In the genomic region with DNA sequence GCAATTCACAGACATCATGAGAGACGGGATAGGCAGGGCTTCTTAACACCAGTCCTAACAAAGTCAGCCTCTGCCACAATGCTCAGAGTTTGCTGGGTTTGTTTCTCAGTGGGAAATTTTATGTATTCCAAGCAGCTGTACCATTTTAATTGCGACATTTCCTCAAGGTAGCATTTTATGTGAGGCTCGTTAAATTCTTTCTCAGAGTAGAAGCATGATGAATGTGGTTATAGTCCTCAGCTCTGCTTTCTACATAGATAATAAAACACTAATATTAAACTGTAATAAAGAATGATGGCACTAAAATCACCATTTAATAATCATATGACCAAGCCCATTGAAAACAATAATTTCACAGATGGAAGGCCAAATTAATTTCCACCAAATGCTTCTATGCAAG, we compare ENCODE assay signal across 18 mouse cellular contexts.
"Had no signal": no experiment of that assay in that cellular context is flagged by ENCODE, and none has a peak within 500 bp of the region (broad histone marks: within the 10 kb centered on the region; RNA-seq: fewer than 3 reads in every experiment).

No protein-coding gene starts in this region.

- DNase-seq: lung, adult 18-20 months; lung, embryonic 14.5 days; lung, postnatal 10 days; lung, postnatal 4 days; midbrain, embryonic 14.5 days; right cerebral cortex, adult 18-20 months; right cerebral cortex, postnatal 25 days; right cerebral cortex, postnatal 4 days; spleen, adult 18-20 months; thymus, adult 18-20 months; thymus, postnatal 14 days; thymus, postnatal 36 days had no signal

- H3K9ac ChIP-seq: liver, embryonic 14.5 days; lung, embryonic 14.5 days; midbrain, embryonic 12.5 days; neural tube, embryonic 12.5 days had no signal

- H3K4me2 ChIP-seq: lung, embryonic 14.5 days; midbrain, embryonic 12.5 days; neural tube, embryonic 12.5 days had no signal

- H3K27me3 ChIP-seq: midbrain, embryonic 12.5 days; neural tube, embryonic 12.5 days had no signal

- H3K27ac ChIP-seq: liver, embryonic 14.5 days; midbrain, embryonic 10.5 days; midbrain, embryonic 12.5 days; neural tube, embryonic 12.5 days had no signal

- H3K36me3 ChIP-seq: midbrain, embryonic 10.5 days; midbrain, embryonic 12.5 days; neural tube, embryonic 12.5 days had no signal

- H3K4me3 ChIP-seq: midbrain, embryonic 10.5 days; midbrain, embryonic 12.5 days; myocyte; neural tube, embryonic 12.5 days had no signal

- H3K9me3 ChIP-seq: midbrain, embryonic 10.5 days; midbrain, embryonic 12.5 days; neural tube, embryonic 12.5 days had no signal

- ATAC-seq: midbrain, embryonic 16.5 days had no signal

- H3K4me1 ChIP-seq: midbrain, embryonic 10.5 days; midbrain, embryonic 12.5 days; neural tube, embryonic 12.5 days had no signal
